Mouse (Mus musculus) activated CD4-positive, CD25-positive, alpha-beta regulatory T cell, adult 4 months (primary cell): ENCODE data around the gene Rpl37a. TPM values are rescaled to one million over a fixed set of nuclear protein-coding genes. Genes with fewer than 3 reads are reported as not detected.

Source experiments
- ATAC-seq: one replicate; pipeline ENCODE4 v1.8.0; 2017
- polyA plus RNA-seq, 2 experiments: library from polyadenylated mRNA; unstranded; fragments of 100-300 nt; shearing (Covaris generic); gene quantifications; one replicate each; pipeline ENCODE4 v1.2.1; 2017

The Rpl37a gene
- polyA plus RNA-seq = 1,000 to 10,000 TPM; 2,620 to 2,910 TPM

DNA sequence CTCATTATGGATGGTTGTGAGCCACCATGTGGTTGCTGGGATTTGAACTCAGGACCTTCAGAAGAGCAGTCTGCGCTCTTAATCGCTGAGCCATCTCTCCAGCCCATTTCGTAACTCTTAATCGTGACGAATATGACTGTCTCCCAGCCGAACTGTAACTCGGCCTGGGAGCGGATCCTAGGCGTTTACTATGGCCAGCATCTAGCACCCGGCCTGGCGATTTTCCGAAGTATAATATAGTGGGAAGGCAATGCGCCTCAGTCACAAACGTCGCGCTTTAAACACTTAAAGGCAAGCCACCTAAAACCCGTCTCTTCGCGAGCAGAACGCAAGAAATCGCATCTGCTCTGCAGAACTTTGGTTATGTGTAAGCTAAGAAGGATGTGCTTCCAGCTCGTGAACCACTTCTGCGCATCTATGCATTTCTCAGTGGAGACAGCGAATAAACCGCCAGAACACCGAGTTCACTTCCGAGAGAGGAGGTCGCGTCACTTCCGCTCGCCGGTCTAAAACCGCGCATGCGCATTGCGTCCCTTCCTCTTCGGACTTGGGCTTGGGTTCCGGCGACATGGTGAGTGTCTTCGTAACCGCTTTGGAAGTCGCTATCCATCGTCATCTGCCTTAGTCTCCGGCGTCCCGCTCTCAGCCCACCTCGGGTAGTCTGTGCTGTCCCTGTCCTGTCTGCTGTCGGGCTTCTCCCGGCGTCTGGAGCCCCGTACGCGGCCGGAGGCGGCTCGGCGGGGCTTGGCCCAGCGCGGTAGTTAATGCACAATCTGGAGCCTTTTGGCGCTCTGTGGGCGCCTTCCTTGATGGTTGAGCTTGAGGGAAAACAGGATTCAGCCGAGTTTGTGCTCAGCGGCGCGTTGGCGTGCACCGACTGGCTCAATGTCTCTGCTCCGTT, at the start of gene Rpl37a:
Rpl37a (plus strand) TSS at position 538 of the 901 bp plus-strand sequence.
- peak; percentile 92 for ATAC-seq

DNA sequence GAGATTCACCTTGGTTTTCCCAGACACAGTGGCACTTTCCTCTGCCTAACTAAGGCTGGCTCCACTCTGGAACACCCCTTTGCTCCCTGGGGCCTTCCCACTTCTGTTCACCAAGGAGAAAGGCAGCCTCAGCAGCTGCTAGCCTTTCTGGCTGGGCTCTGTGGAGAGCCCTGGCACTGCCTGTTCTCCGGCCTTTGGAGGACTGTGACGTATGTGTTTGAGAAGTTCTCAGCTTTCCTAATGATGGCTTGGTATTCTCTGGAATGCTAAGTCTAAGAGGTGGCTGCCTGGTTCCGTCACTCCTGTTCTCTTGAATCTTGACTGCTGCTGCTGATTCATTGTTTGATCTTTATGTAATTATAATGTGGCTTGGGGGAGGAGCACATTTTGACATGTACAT, 38.0 kb upstream of the Rpl37a start:
- ATAC-seq = no peak

DNA sequence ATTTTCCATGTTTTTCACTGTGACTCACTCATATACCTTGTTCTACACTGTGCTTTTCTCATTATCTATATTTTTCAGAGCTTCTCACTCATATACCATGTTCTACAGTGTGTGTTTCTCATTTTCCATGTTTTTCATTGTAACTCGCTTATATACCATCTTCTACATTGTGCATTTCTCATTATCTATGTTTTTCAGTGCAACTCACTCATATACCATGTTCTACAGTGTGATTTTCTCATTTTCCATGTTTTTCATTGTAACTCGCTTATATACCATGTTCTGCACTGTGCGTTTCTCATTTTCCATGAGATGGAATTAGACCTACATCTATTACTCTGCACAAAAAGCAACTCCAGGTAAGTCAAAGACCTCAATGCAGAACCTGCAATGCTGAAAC, 14.8 kb upstream of the Rpl37a start:
- ATAC-seq = no peak

DNA sequence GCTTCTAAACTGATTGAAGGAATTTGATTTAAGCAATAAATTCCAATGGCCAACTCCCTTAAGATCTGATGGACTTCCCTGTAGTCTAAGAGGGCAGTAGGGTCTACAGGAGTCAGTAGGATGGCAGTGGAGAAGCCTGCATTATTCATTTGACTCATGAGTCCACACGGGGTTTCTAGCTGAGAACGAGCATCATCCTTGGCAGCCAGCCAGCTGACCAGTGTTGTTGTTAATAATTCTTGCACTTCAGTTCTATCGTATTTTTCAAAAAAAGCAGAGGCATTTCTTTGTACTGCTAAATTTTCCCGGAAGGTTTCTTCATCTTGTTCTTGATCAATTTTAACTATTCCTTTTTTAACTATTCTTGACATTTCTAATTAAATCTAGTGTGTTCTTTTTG, 12.4 kb upstream of the Rpl37a start:
- ATAC-seq = no peak

DNA sequence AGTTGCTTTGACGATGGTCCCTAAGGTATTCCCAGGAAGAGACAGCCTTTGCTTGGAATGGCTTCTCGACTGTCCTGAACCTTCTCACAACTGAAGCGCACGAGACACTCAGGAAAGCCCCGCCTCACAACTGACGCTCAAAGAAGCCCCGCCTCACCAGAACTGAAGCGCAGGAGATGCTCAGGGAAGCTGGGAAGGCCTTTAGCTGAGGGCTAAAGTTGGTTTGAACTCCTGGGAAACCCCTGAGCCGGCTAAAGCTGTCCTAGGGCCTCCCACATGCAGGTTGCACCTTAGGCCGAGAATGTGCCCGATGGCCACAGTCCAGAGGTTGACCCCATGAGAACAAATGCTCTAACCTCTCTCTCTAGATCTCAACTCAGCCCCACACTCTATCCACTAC, 10.6 kb upstream of the Rpl37a start, which contains the start of gene Ankar:
Ankar (minus strand) TSS at position 101 of the 400 bp plus-strand sequence.
- no peak for ATAC-seq

DNA sequence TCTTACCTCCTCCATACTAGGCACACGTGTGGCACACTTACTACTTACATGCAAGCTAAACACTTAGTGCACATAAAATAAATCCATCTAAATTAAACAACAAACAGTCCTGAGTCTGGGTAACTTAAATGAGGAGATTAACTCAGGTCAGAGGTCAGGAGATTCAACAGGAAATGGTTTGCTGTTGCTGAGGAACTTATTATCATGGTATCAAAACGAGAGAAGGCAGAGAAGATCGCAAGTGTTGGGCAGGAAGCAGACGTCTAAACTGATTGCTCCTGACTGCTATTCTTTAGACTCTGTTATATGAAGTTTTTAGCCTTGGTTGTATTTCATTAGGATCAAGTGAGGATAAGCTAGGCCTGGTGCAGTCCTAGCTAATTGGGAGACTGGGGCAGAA, 3.6 kb upstream of the Rpl37a start:
- no peak for ATAC-seq

DNA sequence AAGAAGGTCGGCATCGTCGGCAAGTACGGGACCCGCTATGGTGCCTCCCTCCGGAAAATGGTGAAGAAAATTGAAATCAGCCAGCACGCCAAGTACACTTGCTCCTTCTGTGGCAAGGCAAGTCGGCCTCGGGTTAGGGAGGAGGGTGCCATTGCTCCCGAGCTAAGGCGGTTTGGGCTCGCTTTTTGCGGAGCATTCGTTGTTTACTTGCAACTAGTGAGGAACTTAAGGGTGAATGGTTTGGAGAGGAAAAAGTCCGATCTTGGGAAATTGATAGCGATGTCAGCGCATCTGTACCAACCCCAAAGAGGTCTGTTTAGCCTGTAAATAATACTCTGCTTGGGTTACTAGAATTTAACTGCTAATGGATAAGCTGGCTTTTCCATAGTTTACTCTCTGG, 594 bp downstream of the Rpl37a start:
- ATAC-seq = peak; percentile 9

DNA sequence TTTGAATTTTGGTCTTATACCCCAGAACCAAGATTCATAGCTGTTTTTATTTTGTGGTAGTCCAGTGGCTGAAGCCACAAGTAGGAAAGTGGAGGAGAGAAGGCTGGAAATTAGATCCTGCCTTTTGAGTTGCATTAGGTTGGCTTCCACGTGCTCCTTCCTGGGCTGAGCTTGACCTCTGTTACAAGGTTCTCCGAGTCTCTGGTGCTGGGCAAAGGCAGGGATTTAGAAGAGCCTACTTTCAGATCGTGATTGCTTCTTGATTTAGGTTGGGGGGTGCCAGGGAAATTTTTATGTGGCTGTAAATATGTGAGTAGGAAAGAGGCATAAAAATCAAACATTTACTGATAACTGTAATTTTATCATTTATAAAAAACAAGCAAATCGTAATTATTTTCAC, 3.5 kb downstream of the Rpl37a start:
- no peak for ATAC-seq

DNA sequence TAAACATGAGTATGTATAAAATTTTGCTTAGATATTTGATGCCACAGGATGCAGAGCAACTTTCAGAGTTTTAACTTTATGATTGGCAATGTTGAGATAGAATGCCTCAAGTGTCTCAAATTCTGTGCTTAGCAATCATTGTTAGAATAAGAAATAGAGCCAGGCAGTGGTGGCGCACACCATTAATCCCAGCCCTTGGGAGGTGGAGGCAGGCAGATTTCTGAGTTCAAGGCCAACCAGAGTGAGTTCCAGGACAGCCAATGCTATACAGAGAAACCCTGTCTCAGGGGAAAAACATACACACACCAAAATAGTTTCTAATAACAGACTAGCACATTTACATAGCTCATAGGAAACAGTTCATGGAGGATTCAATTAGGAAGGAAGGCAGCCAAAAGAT, 4.0 kb downstream of the Rpl37a start:
- ATAC-seq = no peak

DNA sequence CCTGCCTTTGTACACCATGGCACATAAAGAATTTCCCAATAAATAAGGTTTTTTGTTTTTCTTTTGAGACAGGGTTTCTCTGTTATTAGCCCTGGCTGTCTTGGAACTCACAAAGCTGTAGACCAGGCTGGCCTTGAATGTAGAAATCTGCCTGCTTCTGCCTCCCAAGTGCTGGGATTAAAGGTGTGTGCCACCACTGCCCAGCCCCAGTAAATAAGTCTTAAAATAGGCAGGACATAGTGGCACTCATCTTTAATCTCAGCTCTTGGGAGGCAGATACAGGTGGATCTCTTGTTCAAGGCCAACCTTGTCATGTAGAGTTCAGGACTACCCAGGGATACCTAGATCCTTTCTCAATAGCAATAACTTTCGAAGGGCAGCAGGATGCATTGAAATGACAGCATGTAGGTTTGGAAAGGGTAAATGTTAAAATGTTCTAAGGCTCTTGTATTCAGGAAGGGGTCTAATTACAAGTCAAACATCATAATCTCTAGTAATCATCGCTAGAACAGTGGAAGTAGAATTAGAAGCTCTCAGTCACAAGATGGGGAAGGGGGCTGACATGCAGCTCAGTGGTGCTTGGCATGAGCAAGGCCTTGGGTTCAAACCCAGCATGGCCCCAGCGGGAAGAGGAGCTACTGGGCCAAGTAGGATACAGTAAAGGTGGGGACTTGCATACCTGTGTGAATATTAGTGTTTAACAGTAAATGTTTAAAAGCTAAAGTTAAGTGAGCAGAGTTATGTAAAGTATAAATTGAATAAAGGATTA, 4.7 kb downstream of the Rpl37a start:
- no peak for ATAC-seq

DNA sequence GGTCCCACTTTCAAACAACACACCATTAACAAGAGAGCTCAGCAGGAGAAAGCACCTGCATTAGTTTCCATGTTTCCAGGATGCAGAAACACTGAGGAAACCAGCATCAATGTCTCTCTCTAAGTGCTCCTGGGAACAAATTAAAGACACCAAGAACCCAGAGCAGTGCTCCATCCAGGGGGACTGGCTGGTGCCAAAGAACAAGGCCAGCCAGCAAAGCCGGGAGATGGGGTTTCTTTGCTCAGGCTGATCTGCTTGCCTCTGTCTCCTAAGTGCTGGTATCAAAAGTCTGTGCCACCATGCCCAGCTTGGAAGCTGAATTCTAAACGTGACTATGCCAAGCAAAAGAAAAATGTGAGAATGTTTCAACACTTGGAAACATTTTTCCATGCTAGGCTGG, 5.3 kb downstream of the Rpl37a start:
- ATAC-seq = no peak

DNA sequence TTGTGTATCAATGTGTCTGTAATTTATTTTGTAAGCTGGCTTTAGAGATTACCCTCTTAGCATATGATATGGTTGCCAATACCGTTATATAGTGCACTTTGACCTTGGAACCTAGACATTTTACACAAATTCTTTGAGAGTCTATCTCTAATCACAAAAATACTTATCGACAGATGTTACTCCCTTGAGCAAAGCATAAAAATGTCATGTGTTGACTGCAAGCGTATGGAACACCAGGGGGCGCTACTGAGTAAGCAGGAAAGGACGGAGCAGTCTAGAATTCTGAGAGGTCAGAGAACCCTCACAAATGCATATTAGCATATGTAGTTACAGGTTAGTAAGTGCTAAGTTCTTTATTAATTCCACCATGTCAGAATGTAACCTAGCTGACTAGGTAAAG, 5.8 kb downstream of the Rpl37a start:
- ATAC-seq = no peak

DNA sequence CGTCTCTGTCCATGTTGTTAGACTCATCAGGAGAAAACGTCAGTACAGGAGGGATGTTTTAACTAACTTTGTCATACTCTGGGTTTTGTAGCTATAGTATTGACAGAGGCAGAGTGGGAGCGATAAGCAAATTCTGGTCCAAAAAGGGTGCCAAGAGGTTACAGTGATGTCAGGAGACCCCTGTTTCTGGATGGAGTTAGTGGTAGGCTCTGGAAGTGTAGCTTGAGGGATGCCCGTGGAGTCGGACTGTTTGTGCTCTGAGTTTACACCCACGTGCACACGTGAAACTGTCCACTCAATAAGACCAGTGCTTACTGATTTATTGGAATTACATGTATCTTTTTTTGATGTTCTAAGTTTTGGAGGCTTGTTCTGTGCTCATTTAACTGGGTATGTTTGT, 6.5 kb downstream of the Rpl37a start:
- ATAC-seq = no peak

DNA sequence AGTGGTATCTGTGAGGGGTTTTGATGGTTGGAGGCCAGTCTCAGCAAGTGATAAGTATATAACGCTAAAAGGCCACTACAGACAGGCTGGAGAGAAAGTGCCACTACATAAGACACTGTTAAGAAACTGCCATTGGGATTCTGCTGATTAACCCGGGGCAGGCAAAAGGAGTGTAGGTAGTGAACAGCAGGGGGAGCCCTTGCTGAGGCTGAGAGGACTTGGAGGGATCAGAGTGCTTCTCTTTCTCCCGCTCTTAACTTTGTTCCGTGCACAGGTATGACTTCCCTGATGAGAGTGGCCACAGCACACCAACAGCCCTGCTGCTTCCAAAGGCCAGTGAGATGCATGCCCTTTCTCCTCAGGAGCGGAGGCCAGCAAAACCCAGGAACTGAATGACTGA, 7.8 kb downstream of the Rpl37a start:
- peak; percentile 68 for ATAC-seq

DNA sequence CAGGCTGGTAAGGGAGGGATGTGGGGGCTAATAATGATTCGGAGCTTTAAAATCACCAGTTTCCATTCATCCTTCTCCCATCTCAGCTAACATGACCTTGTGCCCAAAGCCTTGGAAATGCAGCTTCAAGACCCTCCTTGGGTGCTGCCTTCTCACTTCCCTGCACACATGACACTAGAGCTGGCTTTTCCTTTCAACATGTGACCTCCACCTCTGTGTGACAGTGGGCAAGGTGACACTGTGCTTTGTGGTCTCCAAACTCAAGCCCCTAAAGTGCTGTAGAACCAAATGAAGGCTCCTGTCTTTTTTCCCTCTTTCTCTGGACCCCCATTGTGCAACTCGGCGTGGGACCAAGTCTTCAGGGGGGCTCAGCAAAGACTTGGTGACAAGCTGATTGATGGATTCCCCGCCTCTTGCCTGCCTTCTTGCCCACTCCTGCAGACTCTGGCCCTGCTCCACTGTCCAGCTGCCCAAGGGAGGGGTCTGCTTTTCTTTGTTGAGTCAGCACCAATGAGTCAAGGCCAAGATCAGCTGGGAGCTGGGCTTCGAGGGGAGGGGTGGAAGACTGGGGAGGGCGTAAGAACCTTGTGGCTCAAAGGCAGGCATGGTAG, 9.1 kb downstream of the Rpl37a start:
- no peak for ATAC-seq

DNA sequence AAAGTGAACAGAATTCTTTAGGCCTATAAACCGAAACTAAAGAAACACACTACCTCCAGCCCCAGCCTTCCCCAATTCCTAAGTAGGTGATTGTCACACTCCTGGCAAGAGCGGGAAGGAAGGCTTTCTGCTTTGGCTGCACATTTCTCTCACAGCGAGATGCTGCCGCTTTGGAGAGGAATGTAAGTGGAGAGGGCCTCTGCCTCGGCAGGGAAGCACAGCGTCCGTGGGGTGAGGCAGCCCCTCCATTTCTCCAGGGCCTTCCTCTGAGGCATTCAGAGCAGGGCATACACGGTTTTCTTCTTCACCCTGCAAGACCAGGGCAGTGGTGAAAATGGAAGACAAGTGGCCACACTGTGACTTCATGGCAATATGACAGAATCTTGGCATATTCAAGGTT, 11.6 kb downstream of the Rpl37a start:
- ATAC-seq = no peak

DNA sequence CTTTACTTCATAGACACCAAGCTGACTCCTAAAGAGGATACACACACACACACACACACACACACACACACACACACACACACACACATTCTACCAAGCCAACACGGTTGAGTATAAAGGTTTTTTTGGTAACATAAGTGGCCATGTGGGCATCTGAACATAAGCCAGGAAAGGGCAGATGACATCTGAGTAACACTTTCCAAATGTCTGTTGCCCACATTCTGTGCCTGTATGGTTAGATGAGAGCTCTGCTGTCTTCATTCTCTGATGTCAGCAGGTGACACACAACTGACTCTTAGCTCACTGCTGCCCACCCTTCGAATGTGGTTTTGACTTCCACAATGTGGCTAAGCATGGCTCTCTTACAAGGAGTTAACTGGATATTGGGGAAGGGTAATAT, 13.3 kb downstream of the Rpl37a start:
- ATAC-seq = no peak

DNA sequence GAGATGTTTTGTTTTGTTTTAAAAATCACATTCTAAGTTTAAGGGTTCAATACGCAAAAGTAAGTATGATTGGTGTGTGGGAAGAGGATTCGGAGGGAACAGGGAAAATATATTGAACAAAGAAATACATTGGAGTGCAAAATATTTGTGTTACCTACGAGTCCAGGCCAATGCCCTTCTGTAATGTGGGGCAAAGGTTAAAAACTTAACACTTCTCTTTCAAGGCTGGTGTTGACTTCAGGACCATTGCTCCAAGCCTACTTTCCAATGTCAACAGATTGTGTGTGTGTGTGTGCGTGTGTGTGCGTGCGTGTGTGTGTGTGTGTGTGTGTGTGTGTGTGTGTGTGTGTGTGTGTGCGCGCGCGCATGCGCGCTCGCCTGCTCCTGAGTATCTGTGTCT, 14.9 kb downstream of the Rpl37a start:
- ATAC-seq = no peak

DNA sequence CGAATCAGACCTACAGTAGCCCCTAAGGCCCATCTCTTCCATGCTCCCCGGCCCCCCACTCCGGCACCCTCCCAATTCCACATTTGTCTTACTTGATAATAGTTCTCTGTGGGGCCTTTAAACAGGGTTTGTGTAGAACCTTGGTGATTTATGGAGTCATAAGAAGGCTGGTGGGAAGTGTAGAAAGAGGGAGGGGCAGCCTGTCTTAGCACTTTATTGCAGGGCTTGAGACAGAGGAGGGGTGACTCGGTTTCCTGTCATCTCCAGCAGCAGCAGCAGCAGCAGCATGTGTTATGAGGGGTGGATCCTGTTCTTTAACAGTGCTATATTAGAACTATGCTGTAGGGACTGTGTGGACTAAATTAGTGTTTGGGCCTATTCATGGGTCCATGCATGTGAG, 17.7 kb downstream of the Rpl37a start:
- ATAC-seq = no peak

DNA sequence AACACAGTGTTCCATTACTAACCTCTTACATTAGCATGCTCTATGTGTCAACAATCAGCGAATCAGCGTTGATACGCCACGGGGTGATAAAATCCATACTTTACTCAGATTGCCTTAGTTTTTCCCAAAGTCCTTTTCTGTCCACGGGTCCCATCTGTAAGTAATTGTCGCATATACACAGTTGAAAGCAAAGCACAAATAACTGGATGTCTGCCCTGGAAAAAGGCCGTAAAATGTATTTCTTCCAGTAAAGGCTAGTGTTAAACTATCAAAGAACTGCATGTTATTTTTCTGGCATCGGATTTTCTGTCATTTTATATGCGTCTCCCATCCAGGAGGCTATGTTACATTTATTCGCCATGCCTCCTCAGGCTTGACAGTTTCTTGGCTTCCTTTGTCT, 19.0 kb downstream of the Rpl37a start:
- no peak for ATAC-seq

DNA sequence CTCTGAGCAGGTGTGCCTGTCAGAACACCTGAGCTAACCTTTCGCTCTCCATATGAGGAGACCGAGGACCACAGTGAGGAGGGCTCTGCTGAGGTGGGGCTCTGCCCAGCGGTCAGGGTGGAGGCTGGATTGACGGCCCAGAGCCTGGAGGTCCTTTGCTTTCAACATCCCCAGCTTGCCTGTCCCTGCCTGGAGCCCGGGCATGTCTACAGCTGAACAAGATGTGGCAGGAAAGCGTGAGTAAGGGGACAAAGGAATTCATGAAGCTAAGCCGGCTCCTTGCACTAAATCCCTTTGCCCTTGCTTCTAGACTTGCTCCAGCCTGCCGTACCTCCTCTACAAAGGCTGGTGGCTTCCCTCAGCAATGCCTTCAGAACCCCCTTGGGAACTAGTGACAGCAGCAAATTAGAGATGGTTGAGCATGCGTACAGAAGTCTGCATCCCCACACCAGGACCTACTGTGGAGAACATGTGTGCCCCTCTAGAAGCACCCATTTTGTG, 22.2 kb downstream of the Rpl37a start:
- ATAC-seq = no peak

DNA sequence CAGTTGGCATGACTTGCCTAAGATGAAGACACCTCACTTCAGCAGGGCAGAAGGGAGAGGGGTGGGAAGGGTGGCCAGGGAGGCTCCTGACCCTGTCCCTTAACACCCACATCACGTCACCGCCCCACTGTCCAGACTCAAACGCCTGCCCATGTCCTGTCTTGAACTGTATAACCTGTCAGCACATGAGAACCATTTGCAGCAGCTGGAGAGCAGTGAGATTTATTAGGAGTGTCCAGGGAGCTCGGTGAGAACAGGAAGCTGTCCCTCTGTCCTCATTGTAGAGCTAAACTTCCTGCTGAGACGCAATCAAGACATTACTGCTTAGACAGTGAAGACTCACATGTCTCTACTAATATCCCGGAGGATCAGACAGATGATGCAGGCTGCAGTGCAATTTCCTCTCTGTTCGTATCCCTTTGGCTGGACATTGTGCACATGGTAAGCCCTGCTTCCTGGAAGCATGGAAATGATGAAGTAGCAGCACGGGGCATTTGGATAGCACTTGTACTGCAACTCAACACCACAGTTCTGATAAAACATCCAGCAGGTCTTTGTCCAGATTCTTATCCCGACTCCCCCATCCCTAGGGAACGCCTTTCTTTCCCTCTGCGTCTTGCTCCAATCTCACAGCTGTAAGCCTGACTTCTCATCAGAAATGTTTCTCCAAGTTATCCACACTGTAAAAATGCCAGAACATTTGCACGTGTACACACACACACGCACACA, 25.5 kb downstream of the Rpl37a start:
- ATAC-seq = no peak
